Mouse (Mus musculus) kidney, embryonic 14.5 days (tissue): Measurements from ENCODE around the gene Shisal2a. TPM values are rescaled to one million over a fixed set of nuclear protein-coding genes. Genes with fewer than 3 reads are reported as not detected.

Experiments used
- ATAC-seq: fragments of 200-750 bp; cut with Nextera tagmentation; 2 replicates; pipeline ENCODE4 v1.8.0; 2017; ENCODE audit warnings: moderate number of reproducible peaks, mild to moderate bottlenecking, moderate TSS enrichment, moderate library complexity; ENCODE audit not compliant: low FRiP score, low TSS enrichment
- H3K27ac ChIP-seq: fragments of 300-500 bp; sonication (generic); 2 replicates; pipeline ENCODE4 v1.5.1; 2014; ENCODE audit warnings: low read depth, mild to moderate bottlenecking, low read length, moderate library complexity, mixed read lengths
- H3K27me3 ChIP-seq: fragments of 300-500 bp; sonication (generic); 2 replicates; pipeline ENCODE4 v1.6.1; 2014; ENCODE audit warnings: mild to moderate bottlenecking, low read length; ENCODE audit not compliant: control insufficient read depth, insufficient read depth
- H3K36me3 ChIP-seq: fragments of 300-500 bp; sonication (generic); 2 replicates; pipeline ENCODE4 v1.6.1; 2014; ENCODE audit warnings: low read length, mixed read lengths; ENCODE audit not compliant: control insufficient read depth, insufficient read depth
- H3K4me1 ChIP-seq: fragments of 300-500 bp; sonication (generic); 2 replicates; pipeline ENCODE4 v1.6.1; 2014; ENCODE audit warnings: low read length, mixed read lengths; ENCODE audit not compliant: control insufficient read depth, insufficient read depth
- H3K4me2 ChIP-seq: fragments of 300-500 bp; sonication (generic); replicated peaks from 2 replicates; pipeline ENCODE4 v1.6.1; 2014; ENCODE audit warnings: low read depth, mild to moderate bottlenecking, low read length
- H3K4me3 ChIP-seq: fragments of 300-500 bp; sonication (generic); 2 replicates; pipeline ENCODE4 v1.5.1; 2014; ENCODE audit warnings: mild to moderate bottlenecking, low read length
- H3K9ac ChIP-seq: fragments of 300-500 bp; sonication (generic); 2 replicates; pipeline ENCODE4 v1.6.1; 2014; ENCODE audit warnings: low read depth, mild to moderate bottlenecking, low read length, moderate library complexity
- H3K9me3 ChIP-seq: fragments of 300-500 bp; sonication (generic); 2 replicates; pipeline ENCODE4 v1.6.1; 2016; ENCODE audit warnings: low read length; ENCODE audit not compliant: control insufficient read depth
- WGBS: fragments of 180-500 bp; shearing (Covaris S2); extraction: QIAGEN DNeasy Blood & Tissue Kit; methylation state at CpG from one replicate; pipeline ENCODE4 v1.1.7; 2014; 5-methylcytosine and 5-hydroxymethylcytosine counted together
- polyA plus RNA-seq: library from polyadenylated mRNA; unstranded; fragments of >200 nt; fragmentation: Nextera tagmentation; extraction: Ambion mirVana; gene quantifications from 2 replicates; pipeline ENCODE4 v1.2.1, GENCODE M21; 2014

Gene Shisal2a
- polyA plus RNA-seq, 1 experiment from 2014 or later = 0.92 TPM

GRCm38 (mm10) chr4:108406138-108406860 lies 23.1 kb upstream of the Shisal2a start:
- Histone ChIP-seq H3K27me3 (no peaks in the 10 kb centered on the region), H3K36me3 (no peaks in the 10 kb centered on the region), H3K4me2 (peak overlapping the region; percentile 79), H3K27ac (peak overlapping the region; percentile 73), H3K9me3 (no peaks in the 10 kb centered on the region), H3K4me3 (peak overlapping the region; percentile 49), H3K9ac (peak overlapping the region; percentile 74), H3K4me1 (peaks cover 17% of the 10 kb centered on the region; the same call in 1 of the 2 replicates)
- peak; percentile 74 for ATAC-seq
- 1% methylated on average over 51 of the region's 52 CpGs for WGBS

- ATAC-seq = peak; percentile 81
- H3K36me3 ChIP-seq = no peaks in the 10 kb centered on the region
Observed at GRCm38 (mm10) chr4:108405766-108406137, 22.6 kb upstream of the Shisal2a start.

GRCm38 (mm10) chr4:108403861-108404635 lies 20.9 kb upstream of the Shisal2a start:
- Histone ChIP-seq H3K4me2 (no peak overlapping the region), H3K9ac (no peak overlapping the region), H3K27me3 (no peaks in the 10 kb centered on the region), H3K4me1 (peaks cover 17% of the 10 kb centered on the region; the same call in 1 of the 2 replicates), H3K4me3 (no peak overlapping the region), H3K27ac (no peak overlapping the region), H3K36me3 (0 out of 2 replicates have a peak, but pooled peaks cover 5% of the 10 kb centered on the region), H3K9me3 (no peaks in the 10 kb centered on the region)
- ATAC-seq = no peak
- WGBS = 89% methylated on average over 8 of the region's 8 CpGs

More at GRCm38 (mm10) chr4:108405766-108406137, 22.6 kb upstream of the Shisal2a start:
- Histone ChIP-seq H3K9ac (peak overlapping the region; percentile 74; the same call in 1 of the 2 replicates), H3K4me3 (peak overlapping the region; percentile 49), H3K27ac (peak overlapping the region; percentile 73; the same call in 1 of the 2 replicates), H3K4me2 (peak overlapping the region; percentile 79), H3K27me3 (no peaks in the 10 kb centered on the region), H3K9me3 (no peaks in the 10 kb centered on the region), H3K4me1 (peaks cover 17% of the 10 kb centered on the region; the same call in 1 of the 2 replicates)
- 55% methylated on average over 3 of the region's 3 CpGs for WGBS

GRCm38 (mm10) chr4:108400395-108400794 lies 17.2 kb upstream of the Shisal2a start:
- ATAC-seq = no peak

GRCm38 (mm10) chr4:108394236-108394635 lies 11.1 kb upstream of the Shisal2a start:
- no peak overlapping the region for H3K27ac ChIP-seq
- H3K4me2 ChIP-seq = no peak overlapping the region
- H3K9ac ChIP-seq = no peak overlapping the region
- no peaks in the 10 kb centered on the region for H3K4me1 ChIP-seq
- no peak overlapping the region for H3K4me3 ChIP-seq
- no peaks in the 10 kb centered on the region for H3K36me3 ChIP-seq
- no peaks in the 10 kb centered on the region for H3K9me3 ChIP-seq
- ATAC-seq = no peak
- no peaks in the 10 kb centered on the region for H3K27me3 ChIP-seq

More at GRCm38 (mm10) chr4:108400395-108400794, 17.2 kb upstream of the Shisal2a start:
- Histone ChIP-seq H3K36me3 (0 out of 2 replicates have a peak, but pooled peaks cover 5% of the 10 kb centered on the region), H3K27me3 (no peaks in the 10 kb centered on the region), H3K4me1 (no peaks in the 10 kb centered on the region), H3K9me3 (no peaks in the 10 kb centered on the region), H3K4me3 (no peak overlapping the region), H3K4me2 (no peak overlapping the region), H3K9ac (no peak overlapping the region), H3K27ac (no peak overlapping the region)
- 83% methylated on average over 10 of the region's 10 CpGs for WGBS

GRCm38 (mm10) chr4:108392558-108392957 lies 9.4 kb upstream of the Shisal2a start:
- Histone ChIP-seq H3K4me3 (no peak overlapping the region), H3K27me3 (no peaks in the 10 kb centered on the region), H3K4me1 (0 out of 2 replicates have a peak, but pooled peaks cover 9% of the 10 kb centered on the region), H3K9ac (no peak overlapping the region), H3K27ac (no peak overlapping the region), H3K9me3 (no peaks in the 10 kb centered on the region), H3K4me2 (no peak overlapping the region), H3K36me3 (no peaks in the 10 kb centered on the region)
- whole genome bisulfite sequencing = 67% methylated on average over 2 of the region's 2 CpGs
- ATAC-seq = no peak

- no peak overlapping the region for H3K27ac ChIP-seq
- no peak overlapping the region for H3K4me2 ChIP-seq
- 78% methylated on average over 5 of the region's 5 CpGs for WGBS
- H3K27me3 ChIP-seq = no peaks in the 10 kb centered on the region
- H3K9me3 ChIP-seq = no peaks in the 10 kb centered on the region
- no peaks in the 10 kb centered on the region for H3K36me3 ChIP-seq
- no peak overlapping the region for H3K4me3 ChIP-seq
- 0 out of 2 replicates have a peak, but pooled peaks cover 9% of the 10 kb centered on the region for H3K4me1 ChIP-seq
- H3K9ac ChIP-seq = no peak overlapping the region
- no peak for ATAC-seq
Observed at GRCm38 (mm10) chr4:108391124-108391523, 8.0 kb upstream of the Shisal2a start.

- no peak overlapping the region for H3K9ac ChIP-seq
- no peak overlapping the region for H3K4me3 ChIP-seq
- no peak overlapping the region for H3K27ac ChIP-seq
- no peak overlapping the region for H3K4me2 ChIP-seq
- no peak for ATAC-seq
- H3K27me3 ChIP-seq = peaks cover 12% of the 10 kb centered on the region
- H3K9me3 ChIP-seq = no peaks in the 10 kb centered on the region
- H3K4me1 ChIP-seq = 0 out of 2 replicates have a peak, but pooled peaks cover 9% of the 10 kb centered on the region
- no peaks in the 10 kb centered on the region for H3K36me3 ChIP-seq
- WGBS = 67% methylated on average over 3 of the region's 3 CpGs
Observed at GRCm38 (mm10) chr4:108388741-108389140, 5.6 kb upstream of the Shisal2a start.
